Mouse (Mus musculus) liver, adult 2 months (tissue): Measurements from ENCODE around the gene Smim5. TPM values are rescaled to one million over a fixed set of nuclear protein-coding genes. Genes with fewer than 3 reads are reported as not detected.

ENCODE experiments used
- DNase-seq: peaks from one replicate; pipeline ENCODE4 v3.0.0-alpha.2; 2011; ENCODE audit warnings: low read depth, low spot score; ENCODE audit errors: extremely low read depth
- H3K27ac ChIP-seq: fragments of 200-500 bp; replicated peaks from 2 replicates; pipeline ENCODE4 v1.5.1; 2012; ENCODE audit warnings: low read depth, mild to moderate bottlenecking, control low read depth, inconsistent platforms, low read length; ENCODE audit not compliant: insufficient read depth
- H3K27me3 ChIP-seq: fragments of 200-500 bp; 2 replicates; pipeline ENCODE4 v1.6.1; 2012; ENCODE audit warnings: mild to moderate bottlenecking, moderate library complexity, low read length, inconsistent platforms; ENCODE audit not compliant: control insufficient read depth, insufficient read depth
- H3K36me3 ChIP-seq: fragments of 200-500 bp; 2 replicates; pipeline ENCODE4 v1.6.1; 2012; ENCODE audit warnings: low read length, inconsistent platforms; ENCODE audit not compliant: control insufficient read depth, insufficient read depth
- H3K4me1 ChIP-seq: fragments of 200-500 bp; 2 replicates; pipeline ENCODE4 v1.6.1; 2011; ENCODE audit warnings: low read length; ENCODE audit not compliant: control insufficient read depth, insufficient read depth
- H3K4me3 ChIP-seq: fragments of 200-500 bp; 2 replicates; pipeline ENCODE4 v1.5.1; 2011; ENCODE audit warnings: low read depth, mild to moderate bottlenecking, control low read depth, low read length, moderate library complexity; ENCODE audit not compliant: insufficient read depth
- H3K79me2 ChIP-seq: fragments of 200-500 bp; 2 replicates; pipeline ENCODE4 v1.6.1; 2012; ENCODE audit warnings: inconsistent platforms, mild to moderate bottlenecking, low read length, moderate library complexity; ENCODE audit not compliant: control insufficient read depth, insufficient read depth
- H3K9ac ChIP-seq: fragments of 200-500 bp; 2 replicates; pipeline ENCODE4 v1.6.1; 2012; ENCODE audit warnings: low read depth, mild to moderate bottlenecking, control low read depth, inconsistent platforms, low read length
- CTCF ChIP-seq: fragments of 200-500 bp; IDR thresholded peaks from 2 replicates; pipeline ENCODE4 v1.5.1; 2011; ENCODE audit warnings: low read depth, low read length, control low read depth
- POLR2A ChIP-seq: fragments of 200-500 bp; IDR thresholded peaks from 2 replicates; pipeline ENCODE4 v1.6.1; 2011; ENCODE audit warnings: low read length, control low read depth; ENCODE audit not compliant: insufficient read depth; ENCODE audit errors: extremely low read depth
- WGBS: fragments of 180-500 bp; shearing (Covaris S2); methylation state at CpG from one replicate; pipeline ENCODE4 v1.1.7; 2018; 5-methylcytosine and 5-hydroxymethylcytosine counted together
- polyA plus RNA-seq: library from polyadenylated mRNA; depleted of rRNA; stranded (reverse); fragments of >200 nt; gene quantifications from 2 replicates; pipeline ENCODE4 v1.2.3, GENCODE M21; 2012
- total RNA-seq: library from RNA; depleted of rRNA; stranded (reverse); fragments of >200 nt; gene quantifications from 2 replicates; pipeline ENCODE4 v1.2.3, GENCODE M21; 2014

The Smim5 gene
- total and polyA plus RNA-seq, 2 experiments = 0.38 TPM; not detected in 1

DNA sequence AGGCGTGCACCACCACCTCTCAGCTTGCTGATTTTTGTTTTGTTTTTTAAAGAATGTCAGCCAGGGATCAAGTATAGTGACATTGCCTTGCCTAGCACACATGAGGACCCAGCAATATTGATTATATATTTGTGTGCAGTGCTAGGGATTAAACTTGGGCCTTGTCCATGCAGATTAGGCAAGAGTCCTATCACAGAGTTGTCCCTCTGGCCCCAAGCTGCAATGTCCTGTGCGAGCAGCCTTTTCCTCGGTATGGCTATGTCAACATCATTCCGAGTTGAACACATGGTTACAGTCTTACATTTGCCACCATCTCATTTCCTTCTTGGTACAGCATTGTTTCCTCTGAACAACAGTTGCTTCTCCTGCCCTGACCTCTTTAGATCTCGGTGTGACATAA is 19.3 kb downstream of the Smim5 start:
- Histone ChIP-seq H3K9ac (no peak overlapping the region), H3K27ac (peak overlapping the region; percentile 14; the same call in 1 of the 2 replicates), H3K4me3 (no peak overlapping the region), H3K36me3 (peaks cover 15% of the 10 kb centered on the region; the same call in 1 of the 2 replicates), H3K79me2 (no peaks in the 10 kb centered on the region), H3K27me3 (no peaks in the 10 kb centered on the region), H3K4me1 (no peaks in the 10 kb centered on the region)
- 24% methylated on average over 5 of the region's 5 CpGs for WGBS
- TF ChIP-seq CTCF = no peak
- DNase-seq = peak; percentile 87

DNA sequence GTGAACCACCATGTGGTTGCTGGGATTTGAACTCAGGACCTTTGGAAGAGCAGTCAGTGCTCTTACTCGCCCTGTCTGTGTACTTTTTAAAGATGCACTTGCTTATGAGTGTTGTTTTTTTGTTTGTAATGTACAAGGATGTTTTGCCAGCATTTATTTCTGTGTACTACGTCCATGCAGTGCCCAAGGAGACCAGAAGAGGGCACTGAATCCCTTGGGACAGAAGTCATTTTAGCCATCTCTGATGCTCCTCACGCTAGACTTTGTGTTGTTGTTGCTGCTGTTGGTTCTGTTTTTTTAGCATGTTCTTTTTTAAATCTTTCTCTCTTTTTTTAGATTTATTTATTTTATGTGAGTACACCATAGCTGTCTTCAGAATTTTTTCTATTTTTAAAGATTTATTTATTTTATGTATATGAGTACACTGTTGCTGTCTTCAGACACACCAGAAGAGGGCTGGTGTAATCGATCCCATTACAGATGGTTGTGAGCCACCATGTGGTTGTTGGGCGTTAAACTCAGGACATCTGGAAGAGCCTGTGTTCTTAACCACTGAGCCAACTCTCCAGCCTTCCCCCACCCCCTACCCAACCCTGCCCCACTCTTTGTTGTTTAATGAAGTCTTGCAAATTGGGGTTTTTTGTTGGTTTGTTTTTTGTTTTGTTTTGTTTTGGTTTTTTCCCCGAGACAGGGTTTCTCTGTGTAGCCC is 20.5 kb downstream of the Smim5 start:
- peaks cover 19% of the 10 kb centered on the region; the same call in 1 of the 2 replicates for H3K36me3 ChIP-seq
- peak; percentile 53 for DNase-seq
- 45% methylated on average over 6 of the region's 6 CpGs for WGBS

GRCm38 (mm10) chr11:115921986-115922385 is 22.2 kb downstream of the Smim5 start:
- H3K9ac ChIP-seq = no peak overlapping the region
- H3K27me3 ChIP-seq = no peaks in the 10 kb centered on the region
- no peaks in the 10 kb centered on the region for H3K4me1 ChIP-seq
- no peak overlapping the region for H3K27ac ChIP-seq
- no peak for TF ChIP-seq CTCF
- TF ChIP-seq POLR2A = no peak
- DNase-seq = no peak
- H3K79me2 ChIP-seq = no peaks in the 10 kb centered on the region
- H3K4me3 ChIP-seq = no peak overlapping the region
- peaks cover 17% of the 10 kb centered on the region; the same call in 1 of the 2 replicates for H3K36me3 ChIP-seq
- WGBS = 100% methylated on average over 1 of the region's 1 CpGs

More for the DNA sequence above, 20.5 kb downstream of the Smim5 start:
- Histone ChIP-seq H3K4me3 (no peak overlapping the region), H3K27ac (no peak overlapping the region), H3K79me2 (no peaks in the 10 kb centered on the region), H3K27me3 (no peaks in the 10 kb centered on the region), H3K9ac (no peak overlapping the region), H3K4me1 (no peaks in the 10 kb centered on the region)
- no peak for TF ChIP-seq POLR2A
- TF ChIP-seq CTCF = peak; percentile 43; the same call in 1 of the 2 replicates

- H3K4me1 ChIP-seq = peaks cover 4% of the 10 kb centered on the region
- H3K9ac ChIP-seq = no peak overlapping the region
- peaks cover 13% of the 10 kb centered on the region; the same call in 1 of the 2 replicates for H3K36me3 ChIP-seq
- no peaks in the 10 kb centered on the region for H3K27me3 ChIP-seq
- DNase-seq = no peak
- H3K27ac ChIP-seq = no peak overlapping the region
- no peak overlapping the region for H3K4me3 ChIP-seq
- WGBS = 89% methylated on average over 8 of the region's 8 CpGs
- TF ChIP-seq POLR2A = no peak
- TF ChIP-seq CTCF = no peak
- H3K79me2 ChIP-seq = peaks cover 7% of the 10 kb centered on the region; the same call in 1 of the 2 replicates
These were observed 29.3 kb downstream of the Smim5 start for GRCm38 (mm10) chr11:115929031-115929430.

DNA sequence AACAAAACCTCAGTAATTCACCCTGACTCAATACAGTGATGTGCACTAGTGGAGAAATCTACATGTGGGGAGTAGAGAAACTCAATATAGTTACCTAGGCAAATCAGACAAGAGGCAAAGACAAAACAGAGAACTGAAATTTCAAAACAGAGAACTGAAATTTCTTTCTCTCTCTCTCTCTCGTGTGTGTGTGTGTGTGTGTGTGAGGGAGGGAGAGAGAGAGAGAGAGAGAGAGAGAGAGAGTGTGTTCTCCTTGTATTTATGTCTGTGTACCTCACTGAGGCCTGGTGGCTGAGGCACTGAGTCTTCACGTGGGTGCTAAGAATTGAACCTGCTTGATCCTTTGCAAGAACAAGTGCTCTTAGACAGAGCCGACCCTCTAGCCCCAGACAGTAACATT is 30.1 kb downstream of the Smim5 start:
- Histone ChIP-seq H3K79me2 (peaks cover 7% of the 10 kb centered on the region; the same call in 1 of the 2 replicates), H3K4me1 (peaks cover 4% of the 10 kb centered on the region), H3K27ac (no peak overlapping the region), H3K36me3 (peaks cover 9% of the 10 kb centered on the region; the same call in 1 of the 2 replicates), H3K4me3 (no peak overlapping the region), H3K9ac (no peak overlapping the region), H3K27me3 (no peaks in the 10 kb centered on the region)
- DNase-seq = no peak
- no peak for TF ChIP-seq POLR2A
- WGBS = 65% methylated on average over 3 of the region's 3 CpGs

DNA sequence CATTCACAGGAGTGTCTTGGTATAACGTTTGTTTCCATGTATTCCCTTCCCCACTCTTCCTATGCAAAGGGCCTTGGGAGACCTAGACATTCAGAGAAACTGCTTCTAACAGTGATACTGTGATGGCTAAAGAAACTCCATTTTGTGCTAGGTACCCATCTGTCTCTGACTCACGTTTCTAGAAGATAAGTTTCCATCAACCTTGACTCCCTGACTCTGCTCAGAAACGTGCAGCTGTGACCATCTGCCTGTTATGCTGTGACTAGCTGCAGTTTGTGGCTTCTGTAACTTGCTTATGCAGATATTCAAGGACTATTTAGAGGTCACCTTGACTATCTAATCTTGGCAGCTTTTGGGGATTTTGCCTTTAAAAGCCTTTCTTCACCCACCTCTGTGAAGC is 31.5 kb downstream of the Smim5 start:
- H3K4me3 ChIP-seq = no peak overlapping the region
- no peak for DNase-seq
- 69% methylated on average over 3 of the region's 3 CpGs for WGBS
- H3K9ac ChIP-seq = no peak overlapping the region
- peaks cover 4% of the 10 kb centered on the region for H3K4me1 ChIP-seq
- TF ChIP-seq CTCF (no peak), POLR2A (no peak)
- H3K36me3 ChIP-seq = peaks cover 12% of the 10 kb centered on the region; the same call in 1 of the 2 replicates
- H3K79me2 ChIP-seq = peaks cover 7% of the 10 kb centered on the region; the same call in 1 of the 2 replicates
- H3K27ac ChIP-seq = no peak overlapping the region
- no peaks in the 10 kb centered on the region for H3K27me3 ChIP-seq
